Mouse (Mus musculus) liver, embryonic 13.5 days (tissue): ENCODE data around the gene Sord. TPM values are rescaled to one million over a fixed set of nuclear protein-coding genes. Genes with fewer than 3 reads are reported as not detected.

Experiments
- ATAC-seq: fragments of 200-750 bp; cut with Nextera tagmentation; 2 replicates; pipeline ENCODE4 v1.8.0; 2017; ENCODE audit warnings: low read depth, mild to moderate bottlenecking, moderate number of reproducible peaks, moderate library complexity
- DNase-seq: peaks from one replicate; pipeline ENCODE4 v3.0.0; 2022
- H3K27ac ChIP-seq: fragments of 300-500 bp; sonication (generic); 2 replicates; pipeline ENCODE4 v1.5.1; 2015; ENCODE audit warnings: moderate library complexity, mild to moderate bottlenecking, inconsistent platforms
- H3K27me3 ChIP-seq: fragments of 300-500 bp; sonication (generic); 2 replicates; pipeline ENCODE4 v1.6.1; 2015; ENCODE audit warnings: mild to moderate bottlenecking, inconsistent platforms
- H3K36me3 ChIP-seq: fragments of 300-500 bp; sonication (generic); 2 replicates; pipeline ENCODE4 v1.6.1; 2015; ENCODE audit warnings: mild to moderate bottlenecking, inconsistent platforms
- H3K4me1 ChIP-seq: fragments of 300-500 bp; sonication (generic); replicated peaks from 2 replicates; pipeline ENCODE4 v1.6.1; 2015; ENCODE audit warnings: inconsistent platforms
- H3K4me2 ChIP-seq: fragments of 300-500 bp; sonication (generic); 2 replicates; pipeline ENCODE4 v1.6.1; 2015; ENCODE audit warnings: inconsistent platforms, mild to moderate bottlenecking, moderate library complexity
- H3K4me3 ChIP-seq: fragments of 300-500 bp; sonication (generic); replicated peaks from 2 replicates; pipeline ENCODE4 v1.5.1; 2015; ENCODE audit warnings: mild to moderate bottlenecking, inconsistent platforms
- H3K9ac ChIP-seq: fragments of 300-500 bp; sonication (generic); 2 replicates; pipeline ENCODE4 v1.6.1; 2015; ENCODE audit warnings: mild to moderate bottlenecking, inconsistent platforms
- H3K9me3 ChIP-seq: fragments of 300-500 bp; sonication (generic); replicated peaks from 2 replicates; pipeline ENCODE4 v1.6.1; 2016; ENCODE audit warnings: inconsistent platforms
- WGBS: fragments of 180-500 bp; shearing (Covaris S2); methylation state at CpG from one replicate; pipeline ENCODE4 v1.1.7; 2015; ENCODE audit not compliant: insufficient replicate concordance; 5-methylcytosine and 5-hydroxymethylcytosine counted together
- polyA plus RNA-seq: library from polyadenylated mRNA; unstranded; fragments of >200 nt; fragmentation: Nextera tagmentation; extraction: Ambion mirVana; gene quantifications from 2 replicates; pipeline ENCODE4 v1.2.1, GENCODE M21; 2015

The Sord gene
- polyA plus RNA-seq, 1 experiment from 2014 or later: 146 TPM

GRCm38 (mm10) chr2:122304544-122304943 is 70.0 kb downstream of the Sord start:
- Histone ChIP-seq H3K36me3 (no peaks in the 10 kb centered on the region), H3K4me2 (no peak overlapping the region), H3K9ac (no peak overlapping the region), H3K4me3 (no peak overlapping the region), H3K9me3 (no peaks in the 10 kb centered on the region), H3K4me1 (peaks cover 10% of the 10 kb centered on the region; the same call in 1 of the 2 replicates), H3K27me3 (peaks cover 97% of the 10 kb centered on the region), H3K27ac (no peak overlapping the region)
- WGBS: 66% methylated on average over 6 of the region's 6 CpGs
- DNase-seq (no peak), ATAC-seq (no peak)

GRCm38 (mm10) chr2:122305097-122305892 is 70.7 kb downstream of the Sord start:
- Histone ChIP-seq H3K4me2 (no peak overlapping the region), H3K4me3 (no peak overlapping the region), H3K27ac (no peak overlapping the region), H3K27me3 (peaks cover 97% of the 10 kb centered on the region), H3K36me3 (no peaks in the 10 kb centered on the region), H3K9me3 (no peaks in the 10 kb centered on the region), H3K4me1 (peaks cover 10% of the 10 kb centered on the region; the same call in 1 of the 2 replicates), H3K9ac (no peak overlapping the region)
- WGBS: 65% methylated on average over 16 of the region's 16 CpGs
- ATAC-seq (no peak), DNase-seq (no peak)

- Histone ChIP-seq H3K4me1 (peaks cover 6% of the 10 kb centered on the region; the same call in 1 of the 2 replicates), H3K9ac (no peak overlapping the region), H3K27ac (no peak overlapping the region), H3K4me3 (no peak overlapping the region), H3K4me2 (no peak overlapping the region), H3K36me3 (no peaks in the 10 kb centered on the region), H3K27me3 (peaks cover 97% of the 10 kb centered on the region), H3K9me3 (no peaks in the 10 kb centered on the region)
- ATAC-seq: no peak
- no peak for DNase-seq
- whole genome bisulfite sequencing: 30% methylated on average over 4 of the region's 4 CpGs
These were observed 71.6 kb downstream of the Sord start for GRCm38 (mm10) chr2:122306184-122306583.

GRCm38 (mm10) chr2:122309647-122310046 is 75.1 kb downstream of the Sord start:
- H3K27me3 ChIP-seq: peaks cover 96% of the 10 kb centered on the region
- H3K4me3 ChIP-seq: no peak overlapping the region
- H3K27ac ChIP-seq: no peak overlapping the region
- H3K4me1 ChIP-seq: peaks cover 9% of the 10 kb centered on the region
- no peak overlapping the region for H3K4me2 ChIP-seq
- no peak overlapping the region for H3K9ac ChIP-seq
- no peak for ATAC-seq
- no peak for DNase-seq
- no peaks in the 10 kb centered on the region for H3K9me3 ChIP-seq
- no peaks in the 10 kb centered on the region for H3K36me3 ChIP-seq
- 33% methylated on average over 3 of the region's 3 CpGs for WGBS

- 53% methylated on average over 2 of the region's 2 CpGs for WGBS
- DNase-seq (no peak), ATAC-seq (no peak)
- Histone ChIP-seq H3K27ac (no peak overlapping the region), H3K36me3 (no peaks in the 10 kb centered on the region), H3K4me1 (peaks cover 9% of the 10 kb centered on the region), H3K9me3 (no peaks in the 10 kb centered on the region), H3K27me3 (peaks cover 96% of the 10 kb centered on the region), H3K9ac (no peak overlapping the region), H3K4me2 (no peak overlapping the region), H3K4me3 (no peak overlapping the region)
These were observed 77.0 kb downstream of the Sord start for GRCm38 (mm10) chr2:122311561-122311960.

GRCm38 (mm10) chr2:122312722-122313417 is 78.3 kb downstream of the Sord start:
- peaks cover 91% of the 10 kb centered on the region for H3K27me3 ChIP-seq
- H3K9me3 ChIP-seq: no peaks in the 10 kb centered on the region
- H3K36me3 ChIP-seq: no peaks in the 10 kb centered on the region
- H3K4me3 ChIP-seq: no peak overlapping the region
- ATAC-seq: no peak
- no peak overlapping the region for H3K9ac ChIP-seq
- 5% methylated on average over 27 of the region's 27 CpGs for WGBS
- H3K4me1 ChIP-seq: peaks cover 9% of the 10 kb centered on the region
- DNase-seq: peak; percentile 36
- no peak overlapping the region for H3K27ac ChIP-seq
- peak overlapping the region; percentile 28 for H3K4me2 ChIP-seq

- H3K27ac ChIP-seq: no peak within 1 kb of the TSS
- ATAC-seq (no peak), DNase-seq (no peak)
- H3K4me1 ChIP-seq: peaks cover 9% of the 10 kb centered on the region
- H3K27me3 ChIP-seq: peaks cover 88% of the 10 kb centered on the region
- 5% methylated on average over 24 of the region's 24 CpGs for WGBS
- H3K36me3 ChIP-seq: no peaks in the 10 kb centered on the region
- H3K4me3 ChIP-seq: no peak within 1 kb of the TSS
- peak within 1 kb of the TSS; percentile 28 for H3K4me2 ChIP-seq
- no peaks in the 10 kb centered on the region for H3K9me3 ChIP-seq
- H3K9ac ChIP-seq: no peak within 1 kb of the TSS
These were observed 79.0 kb downstream of the Sord start, which contains the start of gene Duoxa1 for GRCm38 (mm10) chr2:122313536-122313935. Gene Duoxa1, minus strand, starts transcription at chr2:122313730.

Other genes starting within 250 kb of the Sord start
- 11.0 and 13.7 TPM in 2 replicates for gene Eif3j1, start 206.2 kb upstream of the Sord start, polyA plus RNA-seq
- gene Spg11, start 116.4 kb upstream of the Sord start, polyA plus RNA-seq: 3.5 and 3.6 TPM in 2 replicates
- 322 and 384 TPM in 2 replicates for gene B2m, start 87.1 kb upstream of the Sord start, polyA plus RNA-seq
- not detected in 2 replicates for gene Trim69, start 74.0 kb upstream of the Sord start, polyA plus RNA-seq
- gene Patl2, start 48.6 kb upstream of the Sord start, polyA plus RNA-seq: 0.06 TPM in 2 replicates
- not detected in 2 replicates for gene Terb2, start 48.5 kb upstream of the Sord start, polyA plus RNA-seq
- gene Duox2, start 63.7 kb downstream of the Sord start, polyA plus RNA-seq: not detected in 2 replicates
- gene Duoxa2, start 64.2 kb downstream of the Sord start, polyA plus RNA-seq: not detected in 2 replicates
- not detected in 2 replicates for gene Duoxa1, start 79.0 kb downstream of the Sord start, polyA plus RNA-seq
- gene Duox1, start 80.9 kb downstream of the Sord start, polyA plus RNA-seq: 0.02 TPM in 1 of 2 replicates, not detected in the other
- 0.83 and 1.1 TPM in 2 replicates for gene Shf, start 134.4 kb downstream of the Sord start, polyA plus RNA-seq
- gene Slc28a2, start 191.7 kb downstream of the Sord start, polyA plus RNA-seq: 0.35 and 0.48 TPM in 2 replicates